Mouse (Mus musculus) intestine, embryonic 14.5 days (tissue): ENCODE results near the gene Skil. TPM values are rescaled to one million over a fixed set of nuclear protein-coding genes. Genes with fewer than 3 reads are reported as not detected.

Experiments
- ATAC-seq: fragments of 200-750 bp; cut with Nextera tagmentation; replicated peaks from 2 replicates; pipeline ENCODE4 v1.8.0; 2017; ENCODE audit warnings: low read depth, moderate number of reproducible peaks, moderate TSS enrichment, moderate library complexity; ENCODE audit not compliant: low FRiP score, low TSS enrichment
- DNase-seq: peaks from one replicate; pipeline ENCODE4 v3.0.0-alpha.2; 2018; ENCODE audit warnings: low spot score
- H3K27ac ChIP-seq: fragments of 300-500 bp; sonication (generic); 2 replicates; pipeline ENCODE4 v1.5.1; 2014; ENCODE audit warnings: low read depth, mild to moderate bottlenecking, control low read depth
- H3K27me3 ChIP-seq: fragments of 300-500 bp; sonication (generic); replicated peaks from 2 replicates; pipeline ENCODE4 v1.6.1; 2014; ENCODE audit warnings: low read length, control low read depth; ENCODE audit not compliant: control insufficient read depth, insufficient read depth
- H3K36me3 ChIP-seq: fragments of 300-500 bp; sonication (generic); 2 replicates; pipeline ENCODE4 v1.6.1; 2014; ENCODE audit warnings: low read length, control low read depth; ENCODE audit not compliant: control insufficient read depth, insufficient read depth
- H3K4me1 ChIP-seq: fragments of 300-500 bp; sonication (generic); replicated peaks from 2 replicates; pipeline ENCODE4 v1.6.1; 2014; ENCODE audit warnings: low read length, control low read depth, mixed read lengths; ENCODE audit not compliant: control insufficient read depth, insufficient read depth
- H3K4me2 ChIP-seq: fragments of 300-500 bp; sonication (generic); 2 replicates; pipeline ENCODE4 v1.6.1; 2014; ENCODE audit warnings: low read length
- H3K4me3 ChIP-seq: fragments of 300-500 bp; sonication (generic); 2 replicates; pipeline ENCODE4 v1.5.1; 2014; ENCODE audit warnings: low read depth, low read length, control low read depth, mixed read lengths
- H3K9ac ChIP-seq: fragments of 300-500 bp; sonication (generic); 2 replicates; pipeline ENCODE4 v1.6.1; 2014; ENCODE audit warnings: mild to moderate bottlenecking, low read length
- H3K9me3 ChIP-seq: fragments of 300-500 bp; sonication (generic); 2 replicates; pipeline ENCODE4 v1.6.1; 2016; ENCODE audit warnings: low read length, control low read depth; ENCODE audit not compliant: control insufficient read depth
- WGBS: fragments of 180-500 bp; shearing (Covaris S2); extraction: QIAGEN DNeasy Blood & Tissue Kit; methylation state at CpG from one replicate; pipeline ENCODE4 v1.1.7; 2014; 5-methylcytosine and 5-hydroxymethylcytosine counted together
- polyA plus RNA-seq: library from polyadenylated mRNA; unstranded; fragments of >200 nt; fragmentation: Nextera tagmentation; extraction: Ambion mirVana; gene quantifications from 2 replicates; pipeline ENCODE4 v1.2.1, GENCODE M21; 2014

Skil gene
- polyA plus RNA-seq, 1 experiment from 2014 or later: 25.0 TPM

DNA sequence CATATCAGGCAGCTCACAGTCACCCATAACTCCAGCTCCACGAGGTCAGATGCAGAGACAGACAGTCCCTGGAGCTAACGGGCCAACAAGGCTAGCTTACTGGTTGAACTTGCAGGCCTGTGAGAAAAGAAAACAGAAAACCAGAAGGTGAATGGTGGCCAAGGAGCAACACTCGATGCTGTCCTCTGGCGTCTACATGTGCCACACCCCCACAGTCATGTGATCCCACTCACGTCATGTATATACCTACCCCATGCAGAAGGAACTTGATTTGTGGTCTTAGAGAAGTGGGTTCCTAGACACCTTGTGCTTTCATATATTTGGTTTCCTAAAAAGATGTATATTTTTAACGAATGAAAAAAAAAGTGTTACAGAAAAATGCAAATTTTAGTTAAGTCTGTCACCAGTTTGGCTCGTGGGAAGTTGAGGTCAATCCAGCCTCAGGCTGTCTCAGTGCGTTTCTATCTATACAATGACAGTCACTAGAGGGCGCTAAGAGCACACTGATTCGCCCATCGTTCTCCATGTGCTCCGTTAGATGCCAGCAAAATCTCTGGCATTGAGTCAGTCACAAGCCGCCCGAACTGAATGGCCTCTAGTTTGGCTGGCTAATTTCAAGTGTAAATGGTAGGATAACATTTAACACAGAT, 50.9 kb downstream of the Skil start:
- peaks cover 4% of the 10 kb centered on the region; the same call in 1 of the 2 replicates for H3K4me1 ChIP-seq
- H3K9ac ChIP-seq: no peak overlapping the region
- no peak overlapping the region for H3K27ac ChIP-seq
- no peak overlapping the region for H3K4me3 ChIP-seq
- no peaks in the 10 kb centered on the region for H3K36me3 ChIP-seq
- WGBS: 12% methylated on average over 14 of the region's 14 CpGs
- H3K4me2 ChIP-seq: 0 out of 2 replicates have a peak overlapping the region, but pooled peaks have one; percentile 6
- ATAC-seq (peak; percentile 72), DNase-seq (peak; percentile 77)
- 0 out of 2 replicates have a peak, but pooled peaks cover 2% of the 10 kb centered on the region for H3K27me3 ChIP-seq
- no peaks in the 10 kb centered on the region for H3K9me3 ChIP-seq

DNA sequence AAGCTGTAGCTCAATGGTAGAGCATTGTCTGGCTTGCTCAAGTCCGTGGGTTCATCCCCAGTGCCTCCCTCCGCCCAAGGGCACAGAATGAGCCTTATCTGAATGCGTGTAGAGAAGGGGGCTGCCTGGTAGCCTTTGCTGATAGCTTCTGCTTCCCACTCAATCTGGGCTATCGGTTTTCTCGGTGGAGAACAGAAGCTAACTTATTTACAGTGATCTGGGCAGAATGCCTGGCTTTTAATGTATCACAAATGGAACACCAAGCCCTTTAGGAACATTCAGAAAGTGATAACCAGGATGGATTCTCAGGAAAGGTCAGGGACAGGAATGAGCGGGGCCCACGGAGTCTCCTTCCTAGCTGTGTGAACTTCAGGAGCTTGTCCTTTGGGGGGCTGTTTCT, 53.7 kb downstream of the Skil start:
- Histone ChIP-seq H3K4me2 (no peak overlapping the region), H3K4me1 (peaks cover 10% of the 10 kb centered on the region; the same call in 1 of the 2 replicates), H3K9ac (no peak overlapping the region), H3K9me3 (no peaks in the 10 kb centered on the region), H3K4me3 (no peak overlapping the region), H3K27ac (no peak overlapping the region), H3K27me3 (0 out of 2 replicates have a peak, but pooled peaks cover 2% of the 10 kb centered on the region), H3K36me3 (no peaks in the 10 kb centered on the region)
- ATAC-seq: no peak
- no peak for DNase-seq
- WGBS: 84% methylated on average over 7 of the region's 7 CpGs

DNA sequence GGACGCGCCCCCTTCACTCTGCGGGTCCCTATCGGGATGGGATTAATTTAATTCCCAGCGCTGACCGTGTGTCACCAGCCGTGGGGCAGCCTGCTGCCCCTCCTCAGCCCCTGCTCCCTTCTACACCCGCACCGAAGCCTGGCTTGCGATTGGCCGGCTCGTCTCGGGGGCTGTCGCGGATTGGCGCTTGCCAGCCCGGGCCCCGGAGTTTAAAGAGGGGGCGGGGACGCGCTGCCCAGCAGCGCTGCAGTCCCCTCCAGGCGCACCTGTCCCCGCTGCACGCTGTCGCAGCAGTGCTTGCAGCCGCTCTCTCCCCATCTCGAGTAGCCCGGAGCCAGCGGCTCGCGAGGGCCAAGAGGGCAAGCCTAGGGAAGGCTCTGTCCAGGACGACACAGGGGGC, 54.8 kb downstream of the Skil start, which contains the start of gene Cldn11:
TSS of gene Cldn11 (plus strand) at position 215 of the 400 bp plus-strand sequence.
- Histone ChIP-seq H3K4me1 (peaks cover 10% of the 10 kb centered on the region; the same call in 1 of the 2 replicates), H3K27me3 (0 out of 2 replicates have a peak, but pooled peaks cover 2% of the 10 kb centered on the region), H3K4me3 (peak within 1 kb of the TSS; percentile 36), H3K36me3 (no peaks in the 10 kb centered on the region), H3K27ac (no peak within 1 kb of the TSS), H3K9ac (0 out of 2 replicates have a peak within 1 kb of the TSS, but pooled peaks have one; percentile 10), H3K9me3 (no peaks in the 10 kb centered on the region), H3K4me2 (peak within 1 kb of the TSS; percentile 74)
- ATAC-seq (peak; percentile 72), DNase-seq (peak; percentile 72)
- under 1% methylated on average over 33 of the region's 33 CpGs for WGBS

DNA sequence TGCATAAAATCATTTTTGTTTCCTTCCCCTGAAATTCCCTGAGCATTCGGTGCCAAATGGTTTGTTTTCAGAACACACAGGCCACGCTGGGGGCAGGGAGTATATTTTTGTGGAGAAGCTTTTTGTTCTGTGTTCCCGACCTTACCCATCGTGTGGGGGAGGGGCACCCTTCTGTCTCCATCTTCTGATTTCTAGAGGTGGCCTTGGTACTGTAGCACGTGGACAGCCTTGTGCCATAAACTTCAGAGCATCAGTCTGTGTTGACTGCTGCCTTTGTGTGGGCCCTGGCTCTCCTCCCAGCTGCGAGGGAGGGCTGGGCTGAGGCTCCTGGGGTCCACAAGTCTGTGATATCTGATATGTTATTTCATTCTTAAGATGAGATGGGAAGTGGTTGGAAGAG, 57.2 kb downstream of the Skil start:
- H3K27ac ChIP-seq: no peak overlapping the region
- ATAC-seq: no peak
- no peak for DNase-seq
- H3K9ac ChIP-seq: no peak overlapping the region
- H3K9me3 ChIP-seq: no peaks in the 10 kb centered on the region
- no peaks in the 10 kb centered on the region for H3K36me3 ChIP-seq
- H3K4me1 ChIP-seq: peaks cover 10% of the 10 kb centered on the region; the same call in 1 of the 2 replicates
- WGBS: 53% methylated on average over 6 of the region's 6 CpGs
- no peak overlapping the region for H3K4me2 ChIP-seq
- no peak overlapping the region for H3K4me3 ChIP-seq
- 0 out of 2 replicates have a peak, but pooled peaks cover 2% of the 10 kb centered on the region for H3K27me3 ChIP-seq

DNA sequence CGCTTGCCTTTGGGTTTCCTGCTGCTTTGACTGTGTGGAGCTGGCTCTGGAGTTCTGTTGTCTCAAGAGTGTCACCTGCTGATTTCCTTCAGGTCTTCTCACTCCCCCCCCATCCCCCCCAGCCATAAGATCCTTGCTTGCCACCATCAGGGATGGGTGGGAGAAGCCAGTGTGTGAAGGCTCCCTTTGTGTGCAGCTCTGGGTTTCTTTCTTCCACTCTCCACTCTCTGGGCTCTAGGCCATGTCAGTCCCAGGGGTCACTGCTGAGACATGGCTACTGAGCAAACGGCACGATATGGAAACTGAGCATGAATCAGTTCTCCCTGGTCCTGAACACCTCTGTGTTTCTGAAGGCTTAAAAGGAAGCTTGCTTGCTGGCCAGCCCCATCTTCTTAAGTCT, 61.3 kb downstream of the Skil start:
- no peak for ATAC-seq
- Histone ChIP-seq H3K27me3 (no peaks in the 10 kb centered on the region), H3K36me3 (no peaks in the 10 kb centered on the region), H3K4me3 (no peak overlapping the region), H3K4me2 (no peak overlapping the region), H3K9me3 (no peaks in the 10 kb centered on the region), H3K4me1 (peaks cover 5% of the 10 kb centered on the region; the same call in 1 of the 2 replicates), H3K9ac (no peak overlapping the region), H3K27ac (no peak overlapping the region)
- DNase-seq: no peak
- 67% methylated on average over 3 of the region's 3 CpGs for WGBS

DNA sequence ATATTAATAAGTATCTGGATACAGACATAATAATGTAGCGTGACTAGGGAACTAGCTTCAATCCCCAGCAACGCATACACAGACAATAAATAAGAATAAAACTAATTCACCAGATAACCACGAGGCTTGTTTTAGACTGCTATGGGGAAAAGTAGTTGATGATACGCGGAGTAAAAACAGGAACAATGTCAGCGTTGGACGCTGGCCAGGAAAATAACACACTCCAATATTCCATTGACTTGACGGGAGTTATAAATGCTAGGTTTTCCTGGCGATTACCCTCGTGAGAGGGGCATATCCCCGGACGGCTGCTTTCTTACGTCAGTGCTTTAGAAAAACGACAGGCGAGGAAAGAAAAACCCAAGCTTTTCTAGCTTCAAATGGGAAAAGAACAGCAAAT, 62.9 kb downstream of the Skil start:
- no peak for DNase-seq

DNA sequence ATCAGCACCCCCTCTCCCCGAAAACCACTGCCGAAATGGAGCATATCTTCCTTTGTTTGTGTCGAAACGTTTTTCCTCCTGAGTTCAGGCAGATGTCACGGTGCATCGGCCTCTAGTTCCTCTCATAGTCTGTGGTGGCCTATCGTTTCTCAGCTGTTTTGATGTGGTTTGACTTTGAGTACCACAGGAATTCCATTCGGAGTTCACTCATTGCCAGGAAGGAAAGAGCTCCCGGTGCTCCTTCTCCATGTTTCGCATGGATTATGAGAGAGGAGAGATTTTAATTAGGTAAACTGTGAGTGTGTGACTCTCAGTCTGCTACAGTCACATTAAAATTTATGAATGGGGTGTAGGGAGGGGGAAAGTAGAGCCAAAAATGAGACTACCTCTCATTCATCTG, 65.2 kb downstream of the Skil start:
- Histone ChIP-seq H3K27me3 (no peaks in the 10 kb centered on the region), H3K9me3 (no peaks in the 10 kb centered on the region), H3K4me3 (no peak overlapping the region), H3K4me2 (no peak overlapping the region), H3K9ac (no peak overlapping the region), H3K27ac (no peak overlapping the region), H3K4me1 (no peaks in the 10 kb centered on the region), H3K36me3 (no peaks in the 10 kb centered on the region)
- DNase-seq (no peak), ATAC-seq (no peak)
- WGBS: 87% methylated on average over 10 of the region's 10 CpGs

More for the DNA sequence above, 62.9 kb downstream of the Skil start:
- no peaks in the 10 kb centered on the region for H3K9me3 ChIP-seq
- no peak for ATAC-seq
- no peak overlapping the region for H3K9ac ChIP-seq
- H3K27ac ChIP-seq: no peak overlapping the region
- no peak overlapping the region for H3K4me2 ChIP-seq
- H3K4me1 ChIP-seq: no peaks in the 10 kb centered on the region
- no peak overlapping the region for H3K4me3 ChIP-seq
- no peaks in the 10 kb centered on the region for H3K36me3 ChIP-seq
- no peaks in the 10 kb centered on the region for H3K27me3 ChIP-seq
- WGBS: 49% methylated on average over 15 of the region's 15 CpGs

DNA sequence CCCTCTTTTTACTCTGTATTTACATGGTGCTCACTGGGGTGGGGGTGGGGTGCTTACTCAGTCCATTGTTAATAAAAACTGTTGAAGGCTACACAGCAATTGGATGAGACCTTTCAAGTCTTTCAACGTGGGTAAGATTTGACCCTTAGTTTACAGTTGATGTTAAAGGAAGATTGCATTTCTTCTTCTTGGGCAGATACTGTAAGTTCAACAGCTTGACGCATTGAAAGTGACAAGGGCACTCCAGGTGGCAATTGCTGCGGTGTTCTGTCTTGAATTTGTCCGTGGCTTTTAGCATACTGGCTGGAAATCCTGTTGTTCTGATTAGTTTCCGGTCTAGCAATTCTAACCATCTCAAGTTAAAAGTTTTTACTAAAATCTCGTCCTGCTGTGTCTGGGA, 66.5 kb downstream of the Skil start:
- WGBS: 55% methylated on average over 6 of the region's 6 CpGs
- no peak for DNase-seq

DNA sequence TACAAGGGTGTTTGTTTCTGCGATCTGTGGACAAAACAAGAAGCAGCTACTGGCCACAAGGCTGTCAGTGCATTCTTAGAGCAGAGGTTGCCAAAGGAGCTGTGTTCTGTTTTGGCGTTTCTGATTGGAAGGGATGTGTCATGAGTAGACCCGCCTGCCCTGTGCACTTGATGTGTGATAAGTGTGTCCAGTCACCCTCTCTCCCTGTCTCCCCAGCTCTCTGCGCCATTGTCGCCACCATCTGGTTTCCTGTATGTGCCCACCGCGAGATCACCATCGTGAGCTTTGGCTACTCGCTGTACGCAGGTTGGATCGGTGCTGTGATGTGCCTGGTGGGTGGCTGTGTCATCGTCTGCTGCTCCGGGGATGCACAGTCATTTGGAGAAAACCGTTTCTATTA, 68.0 kb downstream of the Skil start:
- ATAC-seq: no peak
- WGBS: 94% methylated on average over 14 of the region's 14 CpGs
- DNase-seq: no peak

More for the DNA sequence above, 66.5 kb downstream of the Skil start:
- Histone ChIP-seq H3K27ac (no peak overlapping the region), H3K9ac (no peak overlapping the region), H3K27me3 (no peaks in the 10 kb centered on the region), H3K9me3 (no peaks in the 10 kb centered on the region), H3K4me1 (no peaks in the 10 kb centered on the region), H3K4me3 (no peak overlapping the region), H3K4me2 (no peak overlapping the region), H3K36me3 (no peaks in the 10 kb centered on the region)
- no peak for ATAC-seq

More for the DNA sequence above, 68.0 kb downstream of the Skil start:
- H3K4me2 ChIP-seq: no peak overlapping the region
- H3K27ac ChIP-seq: no peak overlapping the region
- H3K9me3 ChIP-seq: no peaks in the 10 kb centered on the region
- H3K36me3 ChIP-seq: no peaks in the 10 kb centered on the region
- H3K9ac ChIP-seq: no peak overlapping the region
- H3K4me3 ChIP-seq: no peak overlapping the region
- H3K27me3 ChIP-seq: no peaks in the 10 kb centered on the region
- H3K4me1 ChIP-seq: no peaks in the 10 kb centered on the region
